Mouse (Mus musculus) heart, adult 2 months (tissue): ENCODE measurements around the gene Msrb3.

Experiments
- CTCF ChIP-seq: fragments of 200-600 bp; IDR thresholded peaks from 2 replicates; pipeline ENCODE4 v1.8.1; 2022; ENCODE audit warnings: antibody characterized with exemption, mild to moderate bottlenecking, moderate library complexity
- POLR2A ChIP-seq: fragments of 200-500 bp; IDR thresholded peaks from 2 replicates; pipeline ENCODE4 v1.6.1; 2011; ENCODE audit warnings: mild to moderate bottlenecking, low read depth, low read length, control low read depth; ENCODE audit not compliant: insufficient read depth

DNA sequence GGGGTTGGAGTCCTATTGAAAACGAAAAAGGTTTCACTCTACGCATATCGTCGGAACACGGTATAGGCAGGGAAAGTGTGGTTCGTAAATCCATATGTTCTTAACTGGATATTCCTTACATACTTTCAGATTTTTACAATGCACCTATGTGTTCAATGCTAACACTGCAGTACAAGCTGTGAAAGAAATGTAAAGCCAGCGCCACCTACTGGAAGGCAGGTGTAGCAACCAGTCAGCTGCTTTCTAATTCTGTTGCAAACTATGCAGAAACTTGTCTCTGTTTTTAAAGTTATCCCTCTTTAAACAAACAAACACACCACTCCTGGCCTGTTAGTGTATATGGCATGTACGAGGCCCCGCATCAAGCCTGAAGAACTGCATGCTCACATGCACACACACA, 34.5 kb downstream of the Msrb3 start:
- TF ChIP-seq POLR2A = no peak
- TF ChIP-seq CTCF = peak; percentile 92
